Mouse (Mus musculus) embryo, embryonic 11 days (tissue): ENCODE measurements around the gene Calcoco2.
"Not testable (repeated sequence)": the region's sequence is repeated elsewhere in the genome, so short reads cannot be mapped to it uniquely, and the experiment has no call there.

Source experiments
- DNase-seq: peaks from one replicate; pipeline ENCODE4 v3.0.0-alpha.2; 2015

Calcoco2 gene

DNA sequence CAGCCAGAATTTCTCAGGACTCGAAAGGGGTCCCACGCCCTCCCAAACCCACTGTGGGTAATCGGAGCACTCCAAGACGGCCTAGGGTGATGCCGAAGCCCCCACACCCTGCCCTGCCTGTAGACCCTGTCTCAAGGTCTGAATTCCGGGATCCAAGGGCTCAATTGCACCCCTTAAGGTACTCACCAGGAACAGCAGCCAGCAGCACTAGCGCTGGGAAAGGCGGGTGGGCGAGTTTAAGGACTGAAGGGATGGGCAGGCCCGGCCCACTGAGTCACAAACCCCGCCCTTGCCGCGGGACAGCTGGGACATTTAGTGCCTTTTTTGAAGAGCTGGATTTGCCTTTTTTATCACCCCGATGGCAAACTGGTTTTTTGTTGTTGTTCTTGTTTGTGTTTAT lies at the start of gene Calcoco2:
Calcoco2 (minus strand) TSS at position 214 of the 400 bp plus-strand sequence.
- DNase-seq = no peak

DNA sequence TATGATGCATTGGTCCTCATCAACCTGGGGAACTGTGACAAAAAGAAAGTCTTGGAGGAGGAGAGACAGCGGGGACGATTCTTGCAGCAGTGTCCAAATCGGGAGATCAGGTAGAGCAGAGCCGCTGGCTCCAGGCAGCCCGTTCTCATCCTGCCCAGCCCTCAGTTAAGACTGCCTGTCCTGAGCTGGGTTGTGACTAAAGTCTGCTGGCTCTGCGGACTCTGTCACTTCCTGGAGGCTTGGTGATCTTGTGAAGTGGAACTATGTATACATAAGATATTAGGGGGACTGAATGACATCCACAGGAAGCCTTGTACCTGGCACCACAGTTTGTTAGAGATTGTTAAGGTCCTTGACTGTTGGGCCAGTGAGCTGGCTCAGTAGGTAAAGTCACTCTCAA lies 35.7 kb upstream of the Calcoco2 start:
- no peak for DNase-seq

DNA sequence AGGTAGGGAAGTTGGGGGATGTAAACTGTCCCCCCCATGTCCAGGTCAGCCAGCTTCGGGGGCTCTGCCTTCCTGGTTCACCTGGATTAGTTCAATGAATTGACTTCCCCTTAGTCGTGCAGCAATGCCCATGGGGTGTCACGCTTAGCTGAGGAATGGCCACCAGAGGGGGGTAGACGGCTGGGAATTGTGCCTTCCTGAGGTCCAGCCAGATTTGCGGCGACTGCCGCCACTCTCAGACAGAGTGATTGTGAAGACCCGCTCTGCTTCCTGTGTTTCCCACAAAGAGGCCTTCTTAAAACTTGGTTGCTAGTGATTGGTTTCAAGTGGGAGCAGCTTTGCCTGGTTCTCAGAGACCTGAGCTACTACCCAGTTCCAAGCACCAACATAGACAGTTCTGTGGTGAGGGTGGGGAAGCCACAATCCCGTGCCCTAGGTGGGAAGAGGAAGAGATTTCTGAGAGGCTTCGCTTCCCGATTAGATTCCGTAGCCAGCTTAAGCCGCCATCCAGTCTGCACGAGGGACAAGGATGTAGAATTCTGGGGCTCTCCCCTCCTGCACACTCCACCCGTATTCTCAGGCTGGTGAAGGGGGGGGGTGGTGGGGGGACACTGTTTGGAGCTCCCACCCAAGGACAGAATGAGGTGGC lies 34.0 kb upstream of the Calcoco2 start:
- peak; percentile 89 for DNase-seq

DNA sequence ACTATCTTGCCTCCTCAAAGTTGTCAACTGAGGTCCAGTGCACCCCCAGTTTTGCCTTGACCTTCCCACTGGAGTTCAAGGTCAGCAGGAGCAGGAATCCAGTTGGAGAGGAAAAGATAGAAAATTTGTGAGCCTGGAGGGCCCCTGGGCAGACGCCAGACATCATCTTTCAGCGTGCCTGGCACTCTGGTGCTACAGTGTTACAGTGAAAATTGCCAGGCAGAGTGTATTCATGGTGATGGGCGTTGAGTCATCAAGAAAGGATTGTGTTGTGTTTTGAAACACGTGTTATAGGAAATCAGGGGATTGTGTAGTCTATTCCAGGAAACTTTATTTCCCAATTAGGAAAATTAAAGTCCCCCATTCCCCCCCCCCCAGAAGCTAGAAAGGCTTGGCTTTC lies 32.0 kb upstream of the Calcoco2 start:
- no peak for DNase-seq

DNA sequence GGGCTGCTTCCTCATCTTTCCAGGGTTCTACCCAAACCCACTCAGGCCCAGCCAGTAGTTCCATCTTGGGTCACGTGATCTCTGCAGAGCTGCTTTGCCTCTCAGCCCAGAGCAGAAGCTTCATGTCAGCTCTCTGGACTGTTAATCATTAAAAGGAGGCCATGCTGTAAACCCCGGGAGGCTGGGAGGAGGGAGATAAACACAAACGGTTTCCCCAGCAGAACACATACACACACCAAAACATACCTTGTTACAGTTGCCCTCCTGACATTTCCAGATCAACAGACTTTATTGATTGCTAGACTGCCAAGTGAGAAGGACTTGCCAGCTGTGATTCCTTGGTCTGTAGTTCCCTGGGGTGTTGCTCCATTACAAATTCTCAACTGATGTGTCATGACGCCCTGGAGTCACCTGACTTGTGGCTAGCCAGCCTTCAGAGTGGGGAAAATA lies 29.0 kb upstream of the Calcoco2 start:
- no peak for DNase-seq

DNA sequence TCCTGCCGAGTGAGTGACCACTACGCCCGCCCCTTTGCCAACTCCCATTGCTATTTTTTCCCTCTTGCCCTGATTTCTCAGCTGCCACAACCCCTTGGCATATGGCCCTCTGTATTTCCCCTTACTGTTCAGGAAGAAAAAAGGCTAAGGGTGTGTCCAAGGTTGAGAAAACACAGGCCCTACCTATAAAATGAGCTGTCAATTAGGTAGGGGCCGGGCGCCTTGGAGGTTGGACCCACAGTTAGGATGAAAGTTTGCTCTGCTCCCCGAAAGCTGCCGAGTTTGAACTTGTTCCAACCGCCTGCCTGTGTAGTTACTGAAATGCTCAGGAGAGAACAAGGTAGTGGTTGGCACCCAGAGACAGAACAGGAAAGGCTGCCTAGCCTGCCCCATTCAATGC lies 24.1 kb upstream of the Calcoco2 start:
- DNase-seq = no peak

DNA sequence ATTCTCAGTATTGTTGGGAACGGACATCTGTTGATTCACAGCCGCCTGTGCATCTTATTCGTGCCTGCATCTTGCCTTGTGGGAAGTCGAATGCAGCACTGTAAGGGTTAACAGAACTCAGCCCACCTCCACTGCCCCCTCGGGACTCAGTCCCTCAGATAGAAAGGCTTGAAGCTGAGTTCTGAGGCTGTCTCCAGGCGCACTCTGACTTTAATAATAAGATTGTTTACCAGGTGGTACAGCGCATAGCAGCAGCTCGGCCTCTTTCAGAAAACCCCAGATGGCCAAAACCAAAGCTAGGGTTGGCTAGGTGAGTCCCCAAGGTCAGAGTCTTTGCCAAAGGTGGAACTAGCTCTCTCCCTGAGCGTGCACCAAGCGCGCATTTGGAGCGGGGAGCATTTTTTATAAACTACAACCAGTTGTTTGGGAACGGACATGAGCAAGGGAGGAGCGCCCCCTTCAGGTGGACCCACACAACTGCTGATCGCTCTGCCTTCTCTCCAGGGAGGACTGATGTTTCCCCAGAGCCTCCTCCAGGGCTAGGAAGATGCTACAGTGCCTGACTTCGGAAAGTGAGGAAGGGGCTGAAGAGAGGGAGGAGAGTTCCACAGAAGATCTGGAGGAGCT lies 21.6 kb upstream of the Calcoco2 start, which contains the start of gene Ttll6:
Ttll6 (plus strand) TSS at position 548 of the 627 bp plus-strand sequence.
- DNase-seq = peak; percentile 78

DNA sequence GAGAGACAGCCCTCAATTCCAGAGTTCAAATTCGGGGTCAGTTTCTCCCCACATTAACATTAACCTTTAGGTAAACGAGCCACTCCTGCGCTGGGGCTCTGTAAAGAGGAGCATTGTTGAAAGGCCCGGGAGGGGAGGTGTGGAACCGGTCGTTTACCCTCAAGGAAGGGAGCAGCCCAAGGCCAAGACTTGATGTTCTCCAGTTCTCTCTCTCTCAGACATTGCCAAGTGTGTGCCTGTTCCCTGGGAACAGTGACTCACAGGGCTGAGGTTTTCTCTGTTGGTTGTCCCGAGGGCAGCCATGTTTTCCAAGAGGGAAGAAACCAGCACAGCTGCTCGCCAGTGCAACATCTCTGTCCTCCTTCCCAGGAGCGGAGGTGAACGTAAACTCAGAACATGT lies 18.8 kb upstream of the Calcoco2 start:
- no peak for DNase-seq

DNA sequence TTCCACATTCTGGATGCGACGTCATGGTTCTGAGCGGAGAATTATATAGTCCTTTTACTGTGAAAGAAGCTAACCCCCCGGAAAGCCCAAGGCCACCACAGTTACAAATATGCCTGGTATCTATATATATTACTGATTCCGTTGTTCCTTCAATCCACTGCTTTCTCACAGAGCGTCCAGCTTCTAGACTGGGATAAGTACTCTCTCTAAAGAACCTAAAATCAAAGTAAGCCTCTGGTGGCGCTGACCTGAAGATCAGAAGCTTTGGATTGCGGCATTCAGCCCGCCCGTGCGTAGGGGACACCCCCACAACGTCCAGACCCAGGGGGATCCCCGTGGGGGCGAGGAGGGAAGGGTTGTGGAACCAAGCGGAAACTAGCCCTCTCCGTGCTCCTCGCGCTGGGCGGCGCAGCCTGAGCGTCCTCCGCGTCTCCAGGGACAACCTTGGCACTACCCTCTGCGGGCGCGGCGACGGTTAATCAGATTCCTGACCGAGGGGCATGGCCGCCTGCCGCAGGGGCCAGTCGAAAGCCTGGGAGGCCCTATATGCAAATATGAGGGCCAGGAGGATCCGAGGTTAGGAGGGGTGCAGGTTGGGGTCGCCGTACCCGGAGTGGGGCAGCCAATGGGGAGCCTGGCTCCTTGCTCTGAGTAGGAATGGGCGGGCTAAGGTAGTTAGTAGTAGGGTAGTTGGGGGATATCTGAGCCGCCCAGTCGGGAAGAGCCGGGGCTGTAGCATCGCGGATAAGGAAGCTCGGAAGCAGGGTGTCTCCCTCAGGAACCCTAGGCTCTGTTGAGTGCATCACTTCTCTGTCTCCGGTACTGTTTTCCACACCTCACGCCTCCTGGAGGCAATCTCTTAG lies 12.5 kb upstream of the Calcoco2 start:
- peak; percentile 52 for DNase-seq

DNA sequence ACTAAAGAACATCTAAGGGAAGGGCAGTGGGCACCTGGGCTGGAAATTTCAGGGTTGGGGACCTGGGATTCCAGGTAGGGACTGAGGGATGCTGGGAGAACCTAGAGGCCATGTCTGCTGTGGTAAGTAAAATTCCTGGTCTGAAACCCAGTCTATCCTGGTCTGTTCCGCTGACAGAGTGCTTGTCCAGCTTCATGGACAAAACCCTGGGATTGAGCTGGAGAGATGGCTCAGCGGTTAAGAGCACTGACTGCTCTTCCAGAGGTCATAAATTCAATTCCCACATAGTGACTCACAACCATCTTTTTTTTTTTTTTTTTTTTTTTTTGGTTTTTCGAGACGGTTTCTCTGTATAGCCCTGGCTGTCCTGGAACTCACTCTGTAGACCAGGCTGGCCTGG lies 11.0 kb upstream of the Calcoco2 start:
- DNase-seq = not testable (repeated sequence)

DNA sequence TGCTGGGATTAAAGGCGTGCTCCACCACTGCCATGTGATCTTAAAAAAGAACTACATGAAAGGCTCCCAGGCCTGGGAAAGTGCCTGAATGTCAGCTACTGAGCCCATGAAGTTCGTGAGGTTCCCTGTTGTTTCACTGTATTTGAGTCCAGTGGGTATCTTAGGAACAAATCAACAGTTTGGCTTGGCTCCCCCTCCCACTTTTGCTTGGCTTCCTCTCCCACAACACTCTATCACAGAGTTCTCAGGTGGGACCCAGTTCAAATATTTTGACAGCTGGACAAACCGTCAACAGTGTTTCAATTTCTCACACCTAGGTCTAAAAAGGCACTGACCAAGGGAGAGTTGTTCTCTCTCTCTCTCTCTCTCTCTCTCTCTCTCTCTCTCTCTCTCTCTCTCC lies 7.6 kb upstream of the Calcoco2 start:
- no peak for DNase-seq

DNA sequence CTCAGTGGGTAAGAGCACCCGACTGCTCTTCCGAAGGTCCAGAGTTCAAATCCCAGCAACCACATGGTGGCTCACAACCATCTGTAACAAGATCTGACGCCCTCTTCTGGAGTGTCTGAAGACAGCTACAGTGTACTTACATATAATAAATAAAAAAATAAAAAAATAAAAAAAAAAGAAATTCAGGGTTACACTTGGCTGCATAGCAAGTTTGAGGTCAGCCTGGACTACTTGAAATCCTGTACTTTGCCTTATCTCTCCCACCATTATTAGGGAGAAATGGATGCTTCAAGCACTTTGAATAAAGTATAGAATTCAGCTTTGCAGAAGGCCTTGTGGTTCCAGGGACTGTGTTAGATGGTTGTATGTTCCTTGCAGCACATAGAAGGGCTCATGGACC lies 5.2 kb upstream of the Calcoco2 start:
- not testable (repeated sequence) for DNase-seq

DNA sequence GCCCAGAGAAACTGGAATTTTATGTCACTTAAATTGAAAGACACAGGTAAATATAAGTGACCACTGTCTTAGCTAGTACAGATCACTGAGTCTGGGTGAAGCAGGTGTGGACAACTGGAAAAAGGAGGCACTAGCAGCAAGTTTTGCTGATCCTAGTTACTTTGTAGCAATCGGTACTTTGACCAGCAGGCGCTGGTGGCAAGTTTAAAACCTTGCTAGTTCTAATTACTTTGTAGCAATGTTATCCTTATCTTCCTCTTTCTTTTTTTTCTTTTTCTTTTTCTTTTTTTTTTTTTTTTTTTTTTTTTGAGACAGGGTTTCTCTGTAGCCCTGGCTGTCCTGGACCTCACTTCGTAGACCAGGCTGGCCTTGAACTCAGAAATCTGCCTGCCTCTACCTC lies 4.4 kb upstream of the Calcoco2 start:
- no peak for DNase-seq

DNA sequence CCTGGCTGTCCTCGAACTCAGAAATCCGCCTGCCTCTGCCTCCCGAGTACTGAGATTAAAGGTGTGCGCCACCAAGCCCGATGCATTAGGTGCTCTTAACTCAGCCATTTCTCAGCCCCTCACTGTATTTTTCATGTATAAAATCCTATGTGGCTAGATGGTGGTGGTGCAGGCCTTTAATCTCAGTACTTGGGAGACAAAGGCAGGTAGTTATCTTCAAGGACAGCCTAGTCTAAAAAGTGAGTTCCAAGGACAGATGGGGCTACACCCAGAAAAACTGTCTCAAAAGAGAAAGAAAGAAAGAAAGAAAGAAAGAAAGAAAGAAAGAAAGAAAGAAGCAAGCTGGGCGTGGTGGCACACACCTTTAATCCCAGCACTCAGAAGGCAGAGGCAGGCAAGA lies 3.7 kb upstream of the Calcoco2 start:
- DNase-seq = no peak

DNA sequence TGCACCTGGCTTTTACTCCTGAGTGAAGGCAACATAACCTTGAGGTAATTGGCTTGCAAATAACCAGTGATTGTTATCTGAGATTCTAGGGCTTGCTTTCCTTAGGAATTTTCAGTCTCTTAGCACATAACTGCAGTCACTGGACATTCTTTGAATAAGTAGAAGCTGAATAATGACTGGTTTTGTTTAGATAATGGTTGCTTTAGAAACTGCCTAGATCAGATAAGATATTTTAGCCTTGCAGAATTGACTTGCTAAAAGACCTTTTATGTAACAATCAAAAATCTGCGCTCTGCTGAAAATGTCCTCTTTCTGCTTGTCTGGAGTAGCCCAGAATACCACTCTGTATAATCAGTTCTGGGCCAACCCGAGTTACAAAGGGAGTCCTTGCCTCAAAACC lies 2.3 kb upstream of the Calcoco2 start:
- no peak for DNase-seq

DNA sequence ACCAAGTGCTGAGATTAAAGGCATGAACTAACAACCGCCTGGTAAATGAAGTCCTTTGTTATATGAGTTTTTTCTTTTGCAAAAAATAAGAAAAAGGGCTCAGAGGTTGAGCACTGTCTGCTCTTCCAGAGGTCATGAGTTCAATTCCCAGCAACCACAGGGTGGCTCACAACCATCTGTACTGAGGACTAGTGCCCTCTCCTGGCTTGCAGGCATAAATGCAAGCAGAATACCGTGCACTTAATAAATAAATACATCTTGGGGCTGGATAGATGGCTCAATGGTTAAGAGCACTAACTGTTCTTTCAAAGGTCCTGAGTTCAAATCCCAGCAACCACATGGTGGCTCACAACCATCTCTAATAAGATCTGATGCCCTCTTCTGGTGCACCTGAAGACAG lies 814 bp downstream of the Calcoco2 start:
- not testable (repeated sequence) for DNase-seq

DNA sequence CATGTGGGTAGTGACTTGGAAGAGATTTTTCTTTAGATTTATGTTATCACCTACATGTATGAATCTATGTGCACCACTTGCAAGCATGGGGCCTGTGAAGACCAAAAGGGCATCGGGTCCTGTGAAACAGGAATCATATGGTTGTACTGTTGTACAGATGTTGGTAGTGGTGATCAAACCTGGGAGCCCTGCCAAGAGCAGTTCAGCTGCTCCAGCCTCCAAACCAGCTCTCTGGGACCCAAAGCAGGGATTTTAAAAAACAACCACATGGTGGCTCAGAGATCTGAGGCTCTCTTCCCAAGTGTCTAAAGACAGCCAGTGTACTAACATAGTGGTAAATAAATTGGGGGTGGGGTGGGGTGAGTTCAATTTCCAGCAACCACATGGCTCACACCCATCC lies 3.4 kb downstream of the Calcoco2 start:
- no peak for DNase-seq

DNA sequence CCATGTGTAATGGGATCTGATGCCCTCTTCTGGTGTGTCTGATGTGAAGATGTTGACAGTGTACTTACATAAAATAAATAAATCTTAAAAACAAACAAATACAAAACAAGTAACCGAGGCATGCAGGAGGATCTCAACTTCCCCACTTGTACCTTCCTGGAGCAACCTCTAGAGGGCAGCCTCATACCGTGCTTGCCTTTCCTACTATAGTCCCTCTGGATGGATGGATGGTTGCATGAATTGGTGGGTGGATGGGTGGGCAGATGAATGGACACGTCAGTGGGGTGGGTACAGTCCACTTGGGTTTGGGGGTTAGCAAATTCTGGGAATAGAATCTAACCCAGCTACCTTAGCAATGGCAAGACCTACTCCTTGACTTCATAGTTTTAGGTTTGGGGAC lies 18.4 kb downstream of the Calcoco2 start:
- DNase-seq = peak; percentile 64

DNA sequence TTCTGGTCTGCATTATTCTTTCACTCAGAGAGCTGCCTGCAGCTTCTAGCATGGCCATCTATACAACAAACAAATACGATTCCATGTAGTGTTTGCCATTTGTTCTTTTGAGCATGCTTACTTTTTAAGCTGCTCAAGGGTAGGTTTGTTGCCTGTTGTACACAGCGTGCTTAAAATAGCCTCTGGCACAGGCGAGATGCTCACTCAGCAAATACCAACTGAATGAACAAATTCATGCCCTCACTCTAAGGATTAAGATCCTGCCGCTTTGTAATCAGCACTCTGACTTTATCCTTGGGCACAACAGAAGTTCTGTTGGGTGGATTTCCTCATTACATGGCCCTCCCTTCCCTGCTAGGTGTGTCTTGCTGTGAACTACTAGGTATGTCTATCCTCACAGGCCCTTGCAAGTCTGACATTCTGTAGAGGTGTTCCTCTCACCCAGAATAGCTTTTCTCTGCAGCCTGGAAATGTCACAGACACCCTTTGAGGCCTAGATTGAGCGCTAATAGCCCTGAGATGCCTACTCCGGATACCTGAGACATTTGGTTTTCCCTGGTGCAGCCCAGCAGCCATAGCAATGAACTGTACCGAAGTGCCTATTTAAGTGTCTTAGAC lies 19.0 kb downstream of the Calcoco2 start:
- no peak for DNase-seq

DNA sequence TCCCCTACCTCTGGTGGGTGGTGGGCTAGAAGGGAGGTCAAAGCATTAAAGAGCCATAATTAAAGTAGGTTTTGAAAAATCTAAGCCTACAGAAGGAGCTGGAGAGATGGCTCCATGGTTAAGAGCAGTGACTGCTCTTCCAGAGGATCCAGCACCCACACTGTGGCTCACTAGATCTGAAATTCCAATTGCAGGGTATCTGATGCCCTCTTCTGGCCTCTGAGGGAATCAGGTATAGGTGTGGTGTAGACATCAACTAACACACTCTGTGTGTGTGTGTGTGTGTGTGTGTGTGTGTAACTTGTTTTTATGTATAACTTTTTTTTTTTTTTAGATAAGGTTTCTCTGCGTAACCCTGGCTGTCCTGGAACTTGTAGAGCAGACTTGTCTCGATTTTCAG lies 20.7 kb downstream of the Calcoco2 start:
- peak; percentile 46 for DNase-seq

DNA sequence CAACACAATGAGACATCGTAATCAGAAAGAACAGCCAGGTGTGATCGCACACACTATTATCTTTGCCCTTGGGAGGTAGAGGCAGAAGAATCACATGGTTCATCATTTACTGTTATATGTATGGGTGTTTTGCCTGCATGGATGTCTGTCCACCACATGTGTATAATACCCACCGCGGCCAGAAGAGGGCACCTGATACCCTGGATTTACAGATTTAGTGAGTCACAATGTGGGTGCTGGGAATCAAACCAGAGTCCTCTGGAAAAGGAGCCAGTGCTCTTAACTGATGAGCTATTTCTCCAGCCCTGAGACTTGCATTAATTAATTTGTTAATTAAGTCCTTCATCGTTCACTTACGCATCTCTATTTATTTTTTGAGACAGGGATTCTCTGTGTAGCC lies 23.8 kb downstream of the Calcoco2 start:
- DNase-seq = no peak

DNA sequence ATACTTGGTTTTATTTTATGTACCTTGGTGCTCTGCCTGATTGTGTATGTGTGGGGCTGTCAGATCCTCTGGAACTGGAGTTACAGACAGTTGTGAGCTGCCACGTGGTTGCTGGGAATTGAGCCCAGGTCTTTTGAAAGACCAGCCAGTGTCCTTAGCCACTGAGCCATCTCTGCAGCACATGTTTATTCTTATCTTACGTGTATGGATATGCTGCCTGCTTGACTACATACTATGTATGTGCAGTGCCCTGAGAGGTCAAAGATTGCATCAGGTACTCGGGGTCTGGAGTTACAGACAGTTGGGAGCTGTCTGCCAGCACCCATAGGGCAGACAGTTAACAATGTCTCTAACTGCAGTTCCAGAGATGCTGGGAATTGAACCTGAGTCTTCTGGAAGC lies 29.1 kb downstream of the Calcoco2 start:
- DNase-seq = no peak

DNA sequence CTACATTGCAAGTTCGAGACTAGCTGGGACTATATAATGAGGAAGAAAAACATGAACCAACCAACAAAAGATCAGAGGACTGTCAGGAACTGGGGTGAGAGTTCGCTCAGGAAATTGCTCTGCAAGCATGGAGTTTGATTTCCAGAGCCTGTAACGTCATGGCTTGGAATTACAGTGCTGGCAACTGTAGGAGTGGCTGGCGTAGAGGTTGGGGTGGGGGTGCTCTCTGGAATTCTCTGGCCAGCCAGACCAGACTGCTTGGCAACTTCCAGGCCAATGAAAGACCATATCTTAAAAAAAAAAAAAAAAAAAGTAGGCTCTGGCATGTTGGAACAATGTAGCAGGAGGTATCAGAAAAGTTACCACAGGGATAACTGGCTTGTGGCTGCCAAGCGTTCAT lies 31.0 kb downstream of the Calcoco2 start:
- no peak for DNase-seq
